Mouse (Mus musculus): ENCODE measurements around the gene Pde4d. TPM values are rescaled to one million over a fixed set of nuclear protein-coding genes. Genes with fewer than 3 reads are reported as not detected.

The Pde4d gene
- total RNA-seq, 1 experiment from 2014 or later: 8.3 TPM

- no peak for ATAC-seq (ENCODE audit: extremely low read depth, insufficient number of reproducible peaks, low FRiP score, poor library complexity, severe bottlenecking)
Measured at GRCm38 (mm10) chr13:109073371-109073770, 623.6 kb downstream of the Pde4d start.

GRCm38 (mm10) chr13:109074078-109074477, 624.3 kb downstream of the Pde4d start:
- ATAC-seq (ENCODE audit: extremely low read depth, insufficient number of reproducible peaks, low FRiP score, poor library complexity, severe bottlenecking): no peak

- ATAC-seq (ENCODE audit: extremely low read depth, insufficient number of reproducible peaks, low FRiP score, poor library complexity, severe bottlenecking): no peak
Measured at GRCm38 (mm10) chr13:109092654-109093053, 642.9 kb downstream of the Pde4d start.

- ATAC-seq (ENCODE audit: extremely low read depth, insufficient number of reproducible peaks, low FRiP score, poor library complexity, severe bottlenecking): no peak
Measured at GRCm38 (mm10) chr13:109096654-109097053, 646.9 kb downstream of the Pde4d start.

- ATAC-seq (ENCODE audit: extremely low read depth, insufficient number of reproducible peaks, low FRiP score, poor library complexity, severe bottlenecking): no peak
Measured at GRCm38 (mm10) chr13:109116004-109116341, 666.2 kb downstream of the Pde4d start.

- no peak for ATAC-seq (ENCODE audit: extremely low read depth, insufficient number of reproducible peaks, low FRiP score, poor library complexity, severe bottlenecking)
Measured at GRCm38 (mm10) chr13:109116342-109117201, 666.8 kb downstream of the Pde4d start.

GRCm38 (mm10) chr13:109117210-109117791, 667.6 kb downstream of the Pde4d start:
- ATAC-seq (ENCODE audit: extremely low read depth, insufficient number of reproducible peaks, low FRiP score, poor library complexity, severe bottlenecking): no peak

GRCm38 (mm10) chr13:109118296-109118800, 668.6 kb downstream of the Pde4d start:
- ATAC-seq (ENCODE audit: extremely low read depth, insufficient number of reproducible peaks, low FRiP score, poor library complexity, severe bottlenecking): no peak

GRCm38 (mm10) chr13:109121867-109122266, 672.1 kb downstream of the Pde4d start:
- ATAC-seq (ENCODE audit: extremely low read depth, insufficient number of reproducible peaks, low FRiP score, poor library complexity, severe bottlenecking): no peak

- ATAC-seq (ENCODE audit: extremely low read depth, insufficient number of reproducible peaks, low FRiP score, poor library complexity, severe bottlenecking): no peak
Measured at GRCm38 (mm10) chr13:109136405-109136804, 686.7 kb downstream of the Pde4d start.

- no peak for ATAC-seq (ENCODE audit: extremely low read depth, insufficient number of reproducible peaks, low FRiP score, poor library complexity, severe bottlenecking)
Measured at GRCm38 (mm10) chr13:109158703-109159102, 709.0 kb downstream of the Pde4d start.

GRCm38 (mm10) chr13:109168556-109169334, 719.0 kb downstream of the Pde4d start:
- ATAC-seq (ENCODE audit: extremely low read depth, insufficient number of reproducible peaks, low FRiP score, poor library complexity, severe bottlenecking): no peak

- no peak for ATAC-seq (ENCODE audit: extremely low read depth, insufficient number of reproducible peaks, low FRiP score, poor library complexity, severe bottlenecking)
Measured at GRCm38 (mm10) chr13:109169335-109169606, 719.5 kb downstream of the Pde4d start.

GRCm38 (mm10) chr13:109171688-109172087, 721.9 kb downstream of the Pde4d start:
- ATAC-seq (ENCODE audit: extremely low read depth, insufficient number of reproducible peaks, low FRiP score, poor library complexity, severe bottlenecking): no peak

- no peak for ATAC-seq (ENCODE audit: extremely low read depth, insufficient number of reproducible peaks, low FRiP score, poor library complexity, severe bottlenecking)
Measured at GRCm38 (mm10) chr13:109175281-109175680, 725.5 kb downstream of the Pde4d start.

GRCm38 (mm10) chr13:109175852-109176621, 726.3 kb downstream of the Pde4d start:
- no peak for ATAC-seq (ENCODE audit: extremely low read depth, insufficient number of reproducible peaks, low FRiP score, poor library complexity, severe bottlenecking)

GRCm38 (mm10) chr13:109181363-109181762, 731.6 kb downstream of the Pde4d start:
- ATAC-seq (ENCODE audit: extremely low read depth, insufficient number of reproducible peaks, low FRiP score, poor library complexity, severe bottlenecking): no peak

GRCm38 (mm10) chr13:109190652-109191051, 740.9 kb downstream of the Pde4d start:
- no peak for ATAC-seq (ENCODE audit: extremely low read depth, insufficient number of reproducible peaks, low FRiP score, poor library complexity, severe bottlenecking)

GRCm38 (mm10) chr13:109191176-109191575, 741.4 kb downstream of the Pde4d start:
- no peak for ATAC-seq (ENCODE audit: extremely low read depth, insufficient number of reproducible peaks, low FRiP score, poor library complexity, severe bottlenecking)
